Mouse (Mus musculus): Measurements from ENCODE around the gene Kank1. TPM values are rescaled to one million over a fixed set of nuclear protein-coding genes. Genes with fewer than 3 reads are reported as not detected.
A peak's percentile ranks its signal among the peaks of the same experiment; 100 is the strongest.

The Kank1 gene
- total RNA-seq, 2 experiments from 2014 or later: 35.2 to 38.2 TPM

GRCm38 (mm10) chr19:25396709-25397266 lies 160.0 kb downstream of the Kank1 start:
- no peak for DNase-seq
- intact Hi-C loops (cut with DNase I): no loop called here

- no peak for DNase-seq
- intact Hi-C loops (cut with DNase I): no loop called here
These were observed 162.9 kb downstream of the Kank1 start for GRCm38 (mm10) chr19:25399511-25400211.

GRCm38 (mm10) chr19:25400212-25400913 lies 163.6 kb downstream of the Kank1 start:
- intact Hi-C loops (cut with DNase I): no loop called here

GRCm38 (mm10) chr19:25401521-25401920 lies 164.7 kb downstream of the Kank1 start:
- DNase-seq: no peak
- intact Hi-C loops (cut with DNase I): no loop called here

More at GRCm38 (mm10) chr19:25400212-25400913, 163.6 kb downstream of the Kank1 start:
- DNase-seq: no peak

GRCm38 (mm10) chr19:25404163-25404562 lies 167.4 kb downstream of the Kank1 start:
- DNase-seq: no peak
- intact Hi-C loops (cut with DNase I): no loop called here

- intact Hi-C loops (cut with DNase I): loop anchor here (5.0 kb wide), 1 partner anchor 36 kb away; no protein-coding TSS in a partner anchor
- no peak for DNase-seq
These were observed 169.2 kb downstream of the Kank1 start for GRCm38 (mm10) chr19:25405987-25406386.

- intact Hi-C loops (cut with DNase I): loop anchor here (5.0 kb wide), 1 partner anchor 36 kb away; no protein-coding TSS in a partner anchor
These were observed 169.9 kb downstream of the Kank1 start for GRCm38 (mm10) chr19:25406481-25407184.

GRCm38 (mm10) chr19:25407185-25407886 lies 170.6 kb downstream of the Kank1 start:
- no peak for DNase-seq

More at GRCm38 (mm10) chr19:25406481-25407184, 169.9 kb downstream of the Kank1 start:
- DNase-seq: peak; percentile 74 to 79

GRCm38 (mm10) chr19:25407887-25408236 lies 171.1 kb downstream of the Kank1 start:
- intact Hi-C loops (cut with DNase I): loop anchor here (5.0 kb wide), 1 partner anchor 34 kb away; no protein-coding TSS in a partner anchor
- no peak for DNase-seq

More at GRCm38 (mm10) chr19:25407185-25407886, 170.6 kb downstream of the Kank1 start:
- intact Hi-C loops (cut with DNase I): loop anchor here (5.0 kb wide), 1 partner anchor 35 kb away; no protein-coding TSS in a partner anchor

GRCm38 (mm10) chr19:25409239-25409638 lies 172.5 kb downstream of the Kank1 start:
- intact Hi-C loops (cut with DNase I): loop anchor here (5.0 kb wide), 1 partner anchor 33 kb away; no protein-coding TSS in a partner anchor
- DNase-seq: no peak

- peak; percentile 45 to 50 for DNase-seq
These were observed 174.6 kb downstream of the Kank1 start for GRCm38 (mm10) chr19:25411353-25411752.

GRCm38 (mm10) chr19:25415448-25415847 lies 178.7 kb downstream of the Kank1 start:
- intact Hi-C loops (cut with DNase I): no loop called here
- no peak for DNase-seq

More at GRCm38 (mm10) chr19:25411353-25411752, 174.6 kb downstream of the Kank1 start:
- intact Hi-C loops (cut with DNase I): no loop called here

- intact Hi-C loops (cut with DNase I): no loop called here
- DNase-seq: no peak
These were observed 180.9 kb downstream of the Kank1 start for GRCm38 (mm10) chr19:25417671-25418070.

GRCm38 (mm10) chr19:25419983-25420382 lies 183.2 kb downstream of the Kank1 start:
- no peak for DNase-seq
- intact Hi-C loops (cut with DNase I): no loop called here

- no peak for DNase-seq
- intact Hi-C loops (cut with DNase I): no loop called here
These were observed 185.3 kb downstream of the Kank1 start for GRCm38 (mm10) chr19:25422096-25422495.

- intact Hi-C loops (cut with DNase I): no loop called here
- no peak for DNase-seq
These were observed 186.6 kb downstream of the Kank1 start for GRCm38 (mm10) chr19:25423371-25423770.

GRCm38 (mm10) chr19:25426431-25426830 lies 189.7 kb downstream of the Kank1 start:
- intact Hi-C loops (cut with DNase I): no loop called here
- DNase-seq: no peak

- no peak for DNase-seq
- intact Hi-C loops (cut with DNase I): no loop called here
These were observed 191.1 kb downstream of the Kank1 start for GRCm38 (mm10) chr19:25427886-25428285.

- no peak for DNase-seq
- intact Hi-C loops (cut with DNase I): no loop called here
These were observed 191.7 kb downstream of the Kank1 start for GRCm38 (mm10) chr19:25428338-25428962.

Measured in heart, postnatal 14 days (tissue).